Mouse (Mus musculus) cerebellum, adult 2 months (tissue): Measurements from ENCODE around the gene Rpl23a.

ENCODE experiments used
- CTCF ChIP-seq: fragments of 200-500 bp; IDR thresholded peaks from 2 replicates; pipeline ENCODE4 v1.5.1; 2011; ENCODE audit warnings: low read depth, mild to moderate bottlenecking, control low read depth, low read length, moderate library complexity, borderline replicate concordance; ENCODE audit not compliant: insufficient read depth
- POLR2A ChIP-seq: fragments of 200-500 bp; IDR thresholded peaks from 2 replicates; pipeline ENCODE4 v1.6.1; 2011; ENCODE audit warnings: low read length, control low read depth, borderline replicate concordance; ENCODE audit not compliant: insufficient read depth

DNA sequence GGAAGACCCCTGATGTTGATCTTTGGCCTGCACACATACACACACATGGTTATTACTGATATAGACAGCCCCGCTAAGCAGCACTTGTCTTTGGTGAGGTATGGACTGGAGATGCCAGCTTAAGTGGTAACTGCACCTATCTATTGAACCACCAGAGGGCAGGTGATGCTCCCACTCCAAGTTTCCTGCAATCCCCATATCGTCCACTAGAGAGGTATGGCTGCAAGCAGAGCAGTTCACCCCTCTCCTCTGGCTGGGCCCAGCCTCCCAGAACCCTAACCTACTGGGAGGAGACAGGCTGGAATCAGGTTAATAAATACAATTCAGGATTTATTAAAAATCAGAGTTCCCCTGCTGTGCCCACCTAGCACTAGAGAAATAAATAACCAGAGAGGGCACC is 24.3 kb downstream of the Rpl23a start:
- TF ChIP-seq CTCF (peak; percentile 98), POLR2A (no peak)
